Mouse (Mus musculus) cerebellum, adult 11-12 months (tissue): Measurements from ENCODE around the gene Fndc7.
A peak's percentile ranks its signal among the peaks of the same experiment; 100 is the strongest.
"Not testable (repeated sequence)": the region's sequence is repeated elsewhere in the genome, so short reads cannot be mapped to it uniquely, and the experiment has no call there.

Experiments used
- DNase-seq: peaks from one replicate; pipeline ENCODE4 v3.0.0; 2022

Fndc7 gene

GRCm38 (mm10) chr3:108853266-108853665, 36.5 kb downstream of the Fndc7 start:
- DNase-seq: no peak

GRCm38 (mm10) chr3:108851996-108852697, 37.7 kb downstream of the Fndc7 start:
- no peak for DNase-seq

- no peak for DNase-seq
These were observed 38.3 kb downstream of the Fndc7 start for GRCm38 (mm10) chr3:108851554-108851953.

- DNase-seq: no peak
These were observed 38.7 kb downstream of the Fndc7 start for GRCm38 (mm10) chr3:108851075-108851474.

- DNase-seq: no peak
These were observed 39.3 kb downstream of the Fndc7 start for GRCm38 (mm10) chr3:108850506-108850905.

- no peak for DNase-seq
These were observed 43.2 kb downstream of the Fndc7 start for GRCm38 (mm10) chr3:108846616-108847015.

- no peak for DNase-seq
These were observed 45.3 kb downstream of the Fndc7 start for GRCm38 (mm10) chr3:108844521-108844920.

- no peak for DNase-seq
These were observed 45.8 kb downstream of the Fndc7 start for GRCm38 (mm10) chr3:108844026-108844425.

GRCm38 (mm10) chr3:108840716-108841054, 49.1 kb downstream of the Fndc7 start:
- no peak for DNase-seq

GRCm38 (mm10) chr3:108840000-108840715, 49.6 kb downstream of the Fndc7 start, which contains the start of gene Stxbp3:
Stxbp3 (minus strand) TSS chr3:108840526.
- DNase-seq: peak; percentile 97

GRCm38 (mm10) chr3:108839647-108839999, 50.2 kb downstream of the Fndc7 start:
- no peak for DNase-seq

- DNase-seq: no peak
These were observed 50.8 kb downstream of the Fndc7 start for GRCm38 (mm10) chr3:108838980-108839379.

- DNase-seq: no peak
These were observed 52.9 kb downstream of the Fndc7 start for GRCm38 (mm10) chr3:108836931-108837330.

- not testable (repeated sequence) for DNase-seq
These were observed 56.1 kb downstream of the Fndc7 start for GRCm38 (mm10) chr3:108833717-108834116.

GRCm38 (mm10) chr3:108831750-108832149, 58.1 kb downstream of the Fndc7 start:
- DNase-seq: no peak

- no peak for DNase-seq
These were observed 59.3 kb downstream of the Fndc7 start for GRCm38 (mm10) chr3:108830493-108830892.

GRCm38 (mm10) chr3:108815631-108816030, 74.2 kb downstream of the Fndc7 start:
- no peak for DNase-seq

GRCm38 (mm10) chr3:108810747-108811263, 79.0 kb downstream of the Fndc7 start:
- no peak for DNase-seq

- DNase-seq: no peak
These were observed 84.2 kb downstream of the Fndc7 start for GRCm38 (mm10) chr3:108805622-108806021.
